Mouse (Mus musculus) ES-E14 (cell line): ENCODE measurements at regions not wholly inside any gene's neighbourhood (a gene's known extent, or its start where the extent isn't known, plus 50 kb on each side); places are given as distances from the start of the nearest gene placed in this dataset.

Experiments
- CHD2 ChIP-seq: IDR thresholded peaks from 2 replicates; pipeline ENCODE4 v1.6.1; 2014; ENCODE audit warnings: mild to moderate bottlenecking, low read depth, low read length, inconsistent platforms
- HCFC1 ChIP-seq: IDR thresholded peaks from 2 replicates; pipeline ENCODE4 v1.6.1; 2012; ENCODE audit warnings: low read length, inconsistent platforms, borderline replicate concordance; ENCODE audit not compliant: insufficient read depth
- MAFK ChIP-seq: IDR thresholded peaks from 2 replicates; pipeline ENCODE4 v1.6.1; 2014; ENCODE audit warnings: mild to moderate bottlenecking, low read depth, low read length, inconsistent platforms; ENCODE audit not compliant: insufficient read depth
- ZC3H11A ChIP-seq: IDR thresholded peaks from 2 replicates; pipeline ENCODE4 v1.6.1; 2012; ENCODE audit warnings: low read depth, mild to moderate bottlenecking, inconsistent platforms, low read length, borderline replicate concordance
- ZNF384 ChIP-seq: IDR thresholded peaks from 2 replicates; pipeline ENCODE4 v1.6.1; 2012; ENCODE audit warnings: low read depth, low read length, inconsistent platforms

GRCm38 (mm10) chr13:102006565-102006964, 238.5 kb upstream of the Pik3r1 start:
- no peak for TF ChIP-seq ZNF384
- no peak for TF ChIP-seq ZC3H11A
- TF ChIP-seq HCFC1, result no peak
- TF ChIP-seq MAFK, result no peak
- no peak for TF ChIP-seq CHD2
